Mouse (Mus musculus): ENCODE data around the gene Frmd4a. TPM values are rescaled to one million over a fixed set of nuclear protein-coding genes. Genes with fewer than 3 reads are reported as not detected.

Gene Frmd4a
- total RNA-seq, 2 experiments from 2014 or later: 51.3 to 52.7 TPM

DNA sequence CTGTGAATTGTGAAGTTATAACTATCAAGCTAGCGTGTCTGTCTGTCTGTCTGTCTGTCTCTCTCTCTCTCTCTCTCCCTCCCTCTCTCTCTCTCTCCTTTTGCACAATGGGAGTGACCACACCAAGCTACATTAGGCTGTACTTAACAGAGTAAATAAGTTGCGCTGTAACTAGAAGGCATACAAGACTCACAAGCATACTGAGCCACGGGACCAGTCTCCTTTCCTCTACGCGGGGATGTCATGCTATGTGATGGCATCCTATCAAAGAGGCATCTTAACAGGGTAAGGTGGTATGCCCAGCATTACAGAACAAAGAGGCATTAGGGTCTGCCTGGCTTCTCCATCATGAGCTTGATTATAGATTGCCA, 514.7 kb downstream of the Frmd4a start:
- DNase-seq: no peak

DNA sequence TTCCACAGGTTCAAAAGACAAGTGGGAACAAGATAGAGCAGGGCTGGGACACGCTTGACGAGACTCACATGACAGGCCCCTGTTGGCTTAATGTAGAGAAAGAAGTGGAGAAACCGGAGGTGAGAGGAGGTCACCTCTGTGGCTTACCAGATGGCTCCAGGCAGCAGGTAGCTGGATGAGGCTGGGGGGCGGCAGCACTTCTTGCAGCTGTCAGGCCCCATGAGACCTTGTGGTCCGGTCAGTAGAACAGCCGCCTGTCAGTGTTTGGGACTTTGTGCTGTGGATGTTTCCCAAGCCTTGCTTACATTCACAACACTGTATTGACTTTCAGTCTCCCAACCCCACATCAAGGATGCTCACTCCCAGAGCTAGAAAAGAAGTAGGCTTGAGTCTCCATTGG, 515.4 kb downstream of the Frmd4a start:
- DNase-seq: no peak

DNA sequence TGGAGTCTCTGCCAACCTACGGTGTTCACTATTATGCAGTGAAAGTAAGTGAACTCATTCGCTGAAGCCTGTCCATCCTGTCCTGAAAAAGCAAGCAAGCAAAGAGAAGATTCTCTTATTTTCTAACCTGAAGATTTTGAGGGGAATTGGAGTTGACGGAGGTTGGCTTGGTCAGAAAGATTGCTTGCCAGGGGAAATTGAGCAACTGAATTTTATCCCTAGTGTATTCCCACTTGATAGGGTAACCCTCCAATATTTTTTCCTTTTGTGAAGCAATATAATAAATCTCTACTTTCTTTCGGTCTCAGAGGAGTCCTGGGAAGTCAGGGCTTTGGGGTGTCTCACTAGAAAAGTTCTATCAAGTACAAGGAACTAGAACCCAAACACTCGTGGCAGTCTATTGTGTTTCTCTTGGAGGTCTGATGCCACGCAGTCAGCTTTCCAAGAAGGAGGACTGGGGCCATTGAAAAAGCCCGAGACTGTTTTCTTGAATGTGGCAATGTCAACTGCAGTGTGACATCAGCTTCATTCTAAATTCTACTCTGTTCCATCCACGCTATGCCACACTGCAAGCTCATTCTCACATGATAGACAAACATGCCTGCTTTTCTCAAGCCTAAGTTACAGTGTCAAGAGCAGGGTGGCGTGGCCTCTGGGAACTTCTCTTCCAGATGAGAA, 517.8 kb downstream of the Frmd4a start:
- no peak for DNase-seq

DNA sequence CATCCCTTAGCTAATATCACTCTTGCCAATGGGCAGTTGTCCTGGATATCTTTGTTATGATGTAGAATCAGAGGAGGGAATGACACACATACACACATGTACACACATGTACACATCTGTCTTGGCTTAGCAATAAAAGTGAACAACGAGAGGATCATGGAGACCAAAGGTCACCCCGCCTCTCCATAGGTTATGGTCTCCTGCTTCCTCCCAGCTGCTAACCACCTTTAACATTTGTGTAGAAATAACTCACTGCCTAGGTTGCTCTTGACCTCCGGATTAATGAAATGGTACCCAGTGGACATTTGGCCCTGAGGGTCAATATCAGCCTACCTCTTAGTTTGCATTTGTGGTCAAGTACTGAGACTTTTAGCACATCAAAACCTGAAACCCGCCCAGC, 523.8 kb downstream of the Frmd4a start:
- DNase-seq: no peak

DNA sequence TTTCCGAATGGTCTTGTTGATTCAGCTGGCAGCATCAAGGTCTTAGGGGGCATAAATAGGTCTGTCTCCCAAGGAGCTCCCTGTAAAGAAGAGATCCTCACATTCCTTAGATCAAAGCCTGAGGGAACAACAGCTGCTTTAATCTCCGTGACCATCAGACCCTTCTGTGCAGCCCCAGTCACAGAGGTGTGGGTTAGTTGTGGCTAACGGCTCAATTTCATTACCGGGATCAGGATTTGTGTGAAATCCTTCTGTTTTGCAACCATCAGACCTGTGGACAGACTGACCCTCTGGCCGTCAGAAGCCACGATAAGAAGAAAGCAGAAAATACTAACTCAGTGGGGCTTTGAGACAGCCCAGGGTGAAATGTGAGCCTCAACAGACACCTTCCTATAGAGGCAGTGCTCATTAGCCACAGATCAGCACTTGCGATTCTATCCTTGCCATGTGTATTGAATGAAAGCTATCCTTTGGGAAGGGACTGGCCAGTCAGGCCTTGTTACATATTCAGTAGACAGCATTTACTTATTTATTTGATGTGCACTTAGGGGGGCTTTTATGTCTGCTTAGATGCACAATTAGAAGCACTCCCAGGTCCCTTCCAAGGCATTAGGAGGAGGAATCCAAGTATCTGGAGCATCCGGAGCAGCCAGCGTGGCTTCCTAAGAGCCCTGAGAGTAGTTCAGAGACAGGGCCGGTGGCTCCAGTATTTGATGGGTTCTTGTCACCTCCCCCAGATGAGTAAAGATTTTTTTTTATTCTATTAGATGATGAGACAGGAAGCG, 524.5 kb downstream of the Frmd4a start:
- no peak for DNase-seq

DNA sequence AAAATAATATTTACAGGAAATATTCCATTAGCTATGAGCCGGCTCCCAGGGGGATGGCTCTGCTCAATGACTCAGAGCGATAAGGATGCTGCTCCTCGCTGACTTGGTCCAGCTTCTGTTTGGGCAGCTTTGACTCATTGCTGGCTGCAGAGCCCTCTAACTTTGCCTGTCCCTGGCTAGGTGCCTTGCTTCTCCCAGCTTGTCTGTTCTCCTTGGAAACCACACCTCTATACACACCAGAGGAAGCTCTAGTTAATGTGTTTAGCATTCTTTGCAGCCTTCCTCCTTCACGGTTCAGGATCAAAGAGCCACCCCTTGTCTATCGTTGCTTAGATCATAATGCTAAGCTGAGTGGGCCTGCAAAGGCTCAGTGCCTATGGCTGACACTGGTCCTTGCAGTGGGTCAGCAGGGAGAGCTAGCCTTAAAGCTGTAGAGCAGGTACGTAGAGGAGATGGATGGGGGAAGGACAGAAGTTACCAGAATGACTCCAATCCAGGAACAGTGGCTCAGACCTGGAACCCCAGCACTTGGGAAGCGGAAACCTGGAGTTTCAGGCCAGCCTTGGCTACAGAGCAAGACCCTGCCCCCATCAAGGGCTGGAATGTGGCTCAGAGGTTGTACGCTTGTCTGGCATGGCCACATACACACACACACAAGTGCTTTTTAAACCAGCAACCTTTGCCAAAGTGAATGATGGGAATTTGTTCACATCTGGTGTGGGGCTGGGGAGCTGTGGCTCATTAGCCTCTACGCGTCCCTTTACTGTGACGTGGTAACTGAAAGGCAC, 525.3 kb downstream of the Frmd4a start:
- DNase-seq: peak; percentile 84

DNA sequence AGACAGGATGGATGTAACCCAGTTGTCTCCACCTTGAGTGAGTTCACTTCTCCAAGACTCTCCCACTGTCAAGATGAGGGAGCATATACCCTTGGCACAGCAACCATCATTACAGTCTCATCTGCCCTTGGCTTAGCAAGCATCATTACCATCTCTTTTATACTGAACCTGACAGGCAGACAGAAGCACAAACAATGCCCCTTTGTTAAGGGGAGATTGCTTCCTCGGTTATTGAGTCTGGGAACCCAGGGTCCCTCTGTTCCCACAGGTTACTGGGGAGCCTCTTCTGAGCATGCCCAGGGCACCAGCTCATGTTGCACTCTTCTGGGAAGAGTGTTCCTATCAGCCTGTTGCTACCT, 525.9 kb downstream of the Frmd4a start:
- no peak for DNase-seq

DNA sequence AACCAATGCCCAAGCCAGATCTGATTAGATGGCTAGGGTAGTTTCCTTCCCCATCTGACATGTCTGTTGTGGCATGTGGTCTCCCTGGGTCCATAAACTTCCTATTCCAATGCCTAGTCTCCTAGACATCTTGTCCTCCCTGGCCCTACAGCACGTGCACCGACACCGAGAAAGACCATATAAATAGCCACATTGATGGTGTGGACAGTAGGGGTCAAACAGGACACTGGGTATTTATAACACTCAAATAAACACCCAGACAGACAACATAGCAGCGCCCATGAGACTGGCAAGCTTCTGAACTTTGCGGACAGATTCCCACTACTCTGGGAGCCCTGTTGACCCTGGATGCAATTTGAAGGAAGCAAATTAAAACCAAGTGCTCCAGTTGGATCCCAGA, 526.8 kb downstream of the Frmd4a start:
- no peak for DNase-seq

DNA sequence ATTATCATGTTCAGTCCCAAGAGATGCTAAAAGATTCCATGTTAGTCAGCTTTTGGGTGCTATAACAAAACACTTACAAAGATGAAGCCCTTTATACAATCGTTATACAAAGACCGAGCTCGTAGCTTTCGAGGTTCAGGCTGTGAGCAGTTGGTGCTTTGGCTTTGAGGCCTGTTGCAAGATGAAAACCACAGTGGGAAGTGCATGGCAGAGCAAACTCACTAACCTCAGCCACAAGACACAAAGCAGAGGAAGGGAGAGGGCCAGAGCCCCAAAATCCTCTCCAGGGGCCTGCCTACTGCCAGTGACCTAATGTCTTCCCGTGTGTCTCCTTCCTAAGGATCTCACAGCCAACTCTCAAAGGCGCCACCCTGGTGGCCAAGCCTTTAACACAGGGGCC, 527.7 kb downstream of the Frmd4a start:
- no peak for DNase-seq

DNA sequence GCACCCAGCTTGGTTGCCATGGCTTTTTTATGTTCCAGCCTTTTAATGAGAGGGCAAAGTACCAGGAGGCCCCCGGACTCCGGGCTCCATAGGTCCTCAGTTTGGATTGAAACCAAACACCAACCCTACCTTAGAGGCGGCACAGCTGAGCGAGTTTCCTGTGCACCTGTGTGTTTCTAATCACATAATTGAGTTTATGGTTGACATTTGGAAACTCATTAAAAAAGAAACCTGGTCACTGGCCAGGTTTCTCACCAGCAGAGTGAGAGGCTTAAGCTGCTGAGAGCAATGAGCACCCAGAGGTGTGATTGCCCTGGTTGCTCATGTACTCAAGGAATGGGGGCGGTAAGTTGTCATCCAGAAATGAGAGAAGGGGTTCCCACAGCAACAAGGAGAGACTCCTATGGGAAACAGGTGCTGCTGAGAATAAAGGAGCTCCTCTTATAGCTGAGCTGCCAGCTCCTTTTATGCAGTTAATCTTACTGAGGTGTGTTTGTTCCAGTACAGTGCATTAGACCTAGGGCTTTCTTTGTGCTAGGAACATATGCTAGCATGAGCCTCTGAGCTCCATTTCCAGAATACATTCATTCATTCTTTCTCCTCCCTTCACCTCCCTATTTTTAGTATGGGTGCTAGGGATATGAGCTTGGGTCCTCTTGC, 529.6 kb downstream of the Frmd4a start:
- no peak for DNase-seq

DNA sequence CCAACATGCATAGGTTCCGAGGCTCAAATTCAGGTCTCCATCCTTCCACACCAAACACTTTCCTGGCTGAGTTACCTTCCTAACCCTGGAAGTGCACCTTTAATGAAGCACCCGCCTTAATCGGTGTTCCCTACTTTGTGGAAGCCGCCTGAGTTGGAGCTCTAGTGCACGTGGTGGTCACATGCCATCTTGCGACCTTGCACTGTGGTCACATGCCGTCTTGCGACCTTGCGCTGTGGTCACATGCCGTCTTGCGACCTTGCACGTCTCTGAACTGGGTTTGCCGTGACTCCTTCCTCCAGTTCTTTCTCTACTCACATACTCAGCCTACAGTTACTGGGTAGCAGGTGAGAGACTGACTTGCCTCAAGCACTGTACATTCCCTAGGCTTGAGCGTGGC, 531.8 kb downstream of the Frmd4a start:
- DNase-seq: no peak

DNA sequence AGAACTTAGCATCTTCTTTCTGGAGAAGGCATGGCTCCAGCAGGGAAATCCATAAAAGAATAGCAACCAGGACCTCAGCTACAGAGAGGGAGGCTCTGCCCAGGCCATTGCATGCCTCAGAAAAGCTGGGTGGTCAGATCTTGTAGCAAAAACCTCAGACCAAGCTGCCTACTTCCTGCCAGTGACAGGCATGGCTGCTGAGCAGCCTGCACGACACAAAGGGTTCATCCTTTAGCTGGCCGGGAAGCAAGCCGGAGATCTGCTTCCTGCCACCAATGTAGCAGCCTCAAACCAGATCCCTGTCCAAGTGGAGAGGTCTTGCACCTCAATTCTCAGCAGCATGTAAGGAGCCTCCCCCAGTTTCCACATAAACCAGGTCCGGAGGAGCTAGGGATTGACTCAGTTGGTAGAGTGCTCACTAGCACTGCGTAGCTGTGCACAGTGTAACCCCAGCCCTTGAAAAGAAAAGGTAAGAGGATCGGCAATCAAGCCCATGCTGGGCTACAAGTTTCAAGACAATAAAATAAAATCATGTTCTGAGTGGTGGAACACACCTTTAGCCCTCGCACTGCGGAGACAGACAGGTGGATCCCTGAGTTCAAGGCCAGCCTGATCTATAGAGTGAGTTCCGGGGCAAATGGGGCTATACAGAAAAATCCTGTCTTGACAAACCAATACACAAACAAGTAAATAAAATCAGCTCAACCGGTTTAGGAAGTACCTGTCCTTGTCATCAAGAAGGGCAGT, 532.7 kb downstream of the Frmd4a start:
- no peak for DNase-seq

DNA sequence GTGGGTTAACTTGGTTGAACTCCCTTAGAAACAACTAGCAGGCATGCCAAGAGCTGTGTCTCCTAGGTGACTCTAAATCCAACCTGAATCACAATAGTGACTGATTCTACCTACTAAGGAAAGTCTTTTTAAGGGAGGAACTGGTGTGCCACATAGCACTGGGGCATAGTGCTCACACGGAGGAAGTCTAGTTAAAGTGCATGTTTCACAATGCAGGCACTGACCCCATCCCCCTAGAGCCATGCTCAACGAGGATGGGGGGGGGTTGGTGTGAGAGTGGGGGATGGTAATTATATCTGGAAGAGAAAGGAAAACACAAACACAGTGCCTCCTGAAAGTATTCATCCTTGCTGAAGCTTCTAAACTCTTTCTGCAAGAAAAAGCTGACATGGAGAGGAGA, 533.9 kb downstream of the Frmd4a start:
- no peak for DNase-seq

DNA sequence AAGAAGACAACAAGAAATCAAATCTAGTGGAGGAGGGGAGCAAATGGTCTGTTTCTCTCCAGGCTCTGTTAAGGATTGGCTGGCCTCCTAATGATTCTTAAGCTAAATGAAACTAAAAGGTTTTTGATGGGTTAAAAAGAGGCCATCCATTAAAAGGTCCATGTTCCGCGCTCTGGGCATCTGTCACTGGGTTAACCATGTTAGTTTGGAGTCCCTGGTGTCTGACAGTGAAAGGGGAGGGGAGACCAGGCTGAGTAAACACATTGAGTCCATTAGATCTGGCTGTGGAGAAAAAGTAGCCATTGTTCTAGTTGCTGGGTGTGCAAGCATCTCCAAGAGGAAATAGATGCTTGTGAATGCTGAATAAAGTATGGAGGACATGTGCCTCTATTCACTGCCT, 534.3 kb downstream of the Frmd4a start:
- DNase-seq: no peak

DNA sequence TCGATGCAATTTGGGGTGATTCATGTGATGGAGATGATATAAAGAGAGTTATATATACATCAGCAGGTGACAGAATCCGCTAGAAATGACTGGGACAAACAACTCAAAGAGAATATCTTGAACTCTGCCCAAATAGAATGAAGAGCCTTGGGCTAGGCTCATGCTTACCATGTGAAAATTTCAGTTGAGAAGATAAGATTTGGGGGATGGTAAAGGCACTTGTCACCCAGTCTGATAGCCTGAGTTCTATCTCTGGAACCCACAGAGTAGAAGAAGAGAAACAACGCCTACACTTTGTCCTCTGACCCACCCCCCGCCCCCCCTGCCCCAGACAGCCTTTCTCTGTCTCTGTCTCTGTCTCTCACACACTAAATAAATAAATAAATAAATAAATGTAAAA, 535.0 kb downstream of the Frmd4a start:
- no peak for DNase-seq

DNA sequence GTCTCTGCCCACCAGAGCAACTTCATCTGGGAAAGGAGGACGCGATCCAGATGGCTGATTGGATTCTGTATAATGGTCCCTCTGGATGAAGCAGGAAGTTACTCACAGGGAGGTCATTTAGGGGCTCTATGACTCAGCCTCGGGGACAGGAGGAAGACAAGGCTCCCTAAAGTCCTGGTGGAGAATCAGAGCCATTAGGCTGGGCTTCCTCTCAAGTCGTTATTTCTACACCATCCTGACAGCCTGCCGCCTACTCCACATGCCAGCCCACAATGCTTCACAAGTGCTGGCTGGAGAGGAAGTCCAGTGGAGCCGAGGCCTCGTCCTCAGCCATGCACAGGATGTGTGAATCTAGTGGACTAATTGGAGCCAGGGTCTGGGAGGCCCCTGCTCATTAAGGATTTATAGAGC, 537.7 kb downstream of the Frmd4a start:
- peak; percentile 47 for DNase-seq

DNA sequence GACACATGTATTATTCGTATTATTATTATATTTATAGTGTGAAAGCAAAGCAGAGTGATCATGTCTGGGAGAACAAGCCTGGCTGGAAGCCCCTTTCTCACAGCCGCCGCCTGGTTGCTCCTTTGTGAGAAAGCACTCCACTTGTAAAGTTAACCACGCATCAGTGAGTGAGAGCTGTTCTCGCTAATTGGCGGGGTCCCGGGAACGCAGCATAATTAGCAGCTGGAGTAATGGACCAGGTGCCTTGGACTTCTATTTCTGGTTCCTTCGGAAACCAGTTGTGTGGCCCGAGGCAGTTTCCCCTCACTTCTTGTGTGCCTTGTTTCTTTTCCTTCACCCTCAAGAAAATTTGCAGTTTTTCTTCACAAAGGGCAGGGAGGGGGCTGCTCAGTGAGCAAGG, 538.7 kb downstream of the Frmd4a start:
- no peak for DNase-seq

DNA sequence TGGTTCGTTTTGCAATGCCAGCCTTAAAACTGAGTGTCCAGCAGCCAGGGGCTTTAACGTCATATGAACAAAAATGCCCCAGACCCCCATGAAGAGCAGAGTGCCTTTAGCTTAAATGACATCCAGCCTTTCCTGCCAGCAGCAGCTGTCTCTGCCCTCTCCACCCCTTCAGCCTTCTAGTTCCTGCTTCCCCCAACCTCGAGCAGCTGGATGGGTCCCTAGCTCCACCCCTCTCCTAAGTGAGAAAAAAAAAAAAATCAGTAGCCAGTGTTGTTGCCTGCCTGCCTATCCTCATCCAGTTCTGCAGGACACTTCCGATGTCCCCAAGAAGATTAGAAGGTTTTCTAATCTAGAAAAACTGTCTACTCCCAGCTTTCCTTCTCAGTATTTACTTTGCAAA, 539.5 kb downstream of the Frmd4a start:
- peak; percentile 38 for DNase-seq

DNA sequence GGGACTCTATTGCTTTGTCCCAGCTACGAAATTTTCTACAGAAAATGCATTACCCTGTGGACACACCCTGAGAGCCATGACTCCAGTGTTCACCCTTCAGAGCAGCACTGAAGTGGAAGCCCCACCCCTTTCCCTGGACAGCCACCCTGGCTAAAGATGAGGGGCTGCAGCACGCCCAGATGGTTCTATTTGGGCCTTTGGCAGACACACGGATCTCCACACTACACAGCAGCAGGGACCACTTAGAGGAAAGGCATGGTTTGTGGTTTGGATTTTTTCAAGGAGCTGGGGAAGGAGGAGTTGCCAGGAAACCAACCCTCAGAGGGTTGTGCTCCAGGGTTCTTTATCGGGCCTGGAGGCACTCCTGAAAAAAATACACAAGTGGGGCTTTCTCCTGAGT, 539.9 kb downstream of the Frmd4a start:
- peak; percentile 51 for DNase-seq

DNA sequence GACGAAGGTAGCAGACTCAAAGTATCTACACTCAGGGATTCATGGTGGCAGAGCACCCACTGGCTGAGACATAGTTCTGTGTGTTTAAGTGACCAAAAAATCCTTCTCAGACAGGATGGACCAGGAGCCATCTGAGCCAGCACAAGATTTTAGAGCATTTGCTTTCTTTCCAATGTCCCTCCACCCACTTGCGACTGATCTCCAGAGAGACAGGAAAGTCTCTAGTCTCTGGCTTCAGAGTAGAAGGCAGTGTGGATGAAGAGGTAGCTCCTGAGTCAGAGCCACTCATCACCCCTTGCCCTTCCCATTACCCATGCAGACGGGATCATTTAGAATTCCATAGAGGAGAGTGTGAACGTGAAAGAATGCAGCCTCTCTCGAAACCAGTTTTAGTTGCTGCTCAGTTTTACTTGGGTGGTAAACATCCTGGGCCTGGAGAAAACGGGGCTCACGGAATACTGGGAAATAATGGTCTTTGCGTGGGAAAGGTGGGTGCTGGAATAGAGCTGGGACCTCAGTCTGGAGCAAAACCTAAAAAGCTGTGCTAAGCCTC, 541.2 kb downstream of the Frmd4a start:
- DNase-seq: peak; percentile 32

DNA sequence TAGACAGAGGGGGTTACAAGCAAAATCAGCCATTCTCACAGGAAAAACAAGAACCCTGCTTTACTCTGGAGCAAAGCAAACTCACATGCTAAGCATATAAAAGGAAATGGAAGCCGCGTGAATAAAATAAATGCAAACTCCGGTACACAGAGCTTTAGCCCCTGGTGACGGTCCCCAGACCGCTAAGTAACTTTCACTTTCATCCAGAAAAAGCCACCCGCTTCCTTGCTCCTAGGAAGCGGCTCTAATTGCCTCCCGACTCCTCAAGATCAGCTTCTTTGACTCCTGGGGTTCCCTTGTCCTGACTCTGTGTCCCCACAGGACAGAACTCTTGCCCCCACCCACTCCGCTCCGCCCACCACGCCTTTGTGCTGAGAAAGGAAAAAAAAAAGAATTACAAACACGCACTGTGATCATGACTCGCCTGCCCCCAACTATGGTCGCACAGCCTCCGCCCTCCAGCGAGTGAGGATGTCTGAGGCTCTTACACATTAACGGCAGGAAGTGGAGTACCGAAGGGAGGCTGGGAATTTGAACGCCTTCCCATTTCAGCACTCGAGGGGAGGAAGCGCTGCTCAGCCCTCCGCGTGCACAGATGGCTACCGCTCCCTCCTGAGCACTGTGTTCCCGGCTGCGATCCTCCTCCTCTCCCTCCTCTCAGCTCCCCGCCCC, 541.8 kb downstream of the Frmd4a start:
- DNase-seq: peak; percentile 90

DNA sequence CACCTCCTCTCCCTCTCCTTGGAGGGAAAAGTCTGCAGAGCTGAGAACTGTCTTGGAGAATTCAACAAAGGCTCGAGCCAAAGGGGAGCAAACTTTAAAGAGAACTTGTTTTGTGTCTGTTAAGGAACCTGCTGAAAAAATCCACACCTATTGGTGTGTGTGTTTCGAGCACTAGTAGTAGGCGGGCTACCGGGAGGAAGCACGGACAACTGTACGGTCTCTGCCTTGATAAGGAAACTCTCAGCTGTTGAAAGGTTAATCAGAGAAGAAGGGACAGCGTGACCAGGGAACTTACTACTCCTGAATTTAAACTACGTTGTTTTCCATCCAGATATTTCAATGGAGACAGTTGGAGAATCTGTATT, 542.3 kb downstream of the Frmd4a start:
- no peak for DNase-seq

Measured in heart, postnatal 4 days (tissue).